Mouse (Mus musculus) neural tube, embryonic 15.5 days (tissue): ENCODE data around the gene Rerg. TPM values are rescaled to one million over a fixed set of nuclear protein-coding genes. Genes with fewer than 3 reads are reported as not detected.
A peak's percentile ranks its signal among the peaks of the same experiment; 100 is the strongest.

ENCODE experiments used
- ATAC-seq: fragments of 200-750 bp; cut with Nextera tagmentation; 2 replicates; pipeline ENCODE4 v1.8.0; 2017; ENCODE audit warnings: mild to moderate bottlenecking, moderate TSS enrichment, moderate library complexity; ENCODE audit not compliant: low FRiP score
- H3K27ac ChIP-seq: fragments of 300-500 bp; sonication (generic); replicated peaks from 2 replicates; pipeline ENCODE4 v1.5.1; 2015; ENCODE audit warnings: mild to moderate bottlenecking, inconsistent platforms
- H3K27me3 ChIP-seq: fragments of 300-500 bp; sonication (generic); replicated peaks from 2 replicates; pipeline ENCODE4 v1.6.1; 2015; ENCODE audit warnings: inconsistent platforms
- H3K36me3 ChIP-seq: fragments of 300-500 bp; sonication (generic); 2 replicates; pipeline ENCODE4 v1.6.1; 2015; ENCODE audit warnings: inconsistent platforms
- H3K4me1 ChIP-seq: fragments of 300-500 bp; sonication (generic); 2 replicates; pipeline ENCODE4 v1.6.1; 2015; ENCODE audit warnings: inconsistent platforms
- H3K4me2 ChIP-seq: fragments of 300-500 bp; sonication (generic); 2 replicates; pipeline ENCODE4 v1.6.1; 2015; ENCODE audit warnings: inconsistent platforms, mild to moderate bottlenecking, moderate library complexity
- H3K4me3 ChIP-seq: fragments of 300-500 bp; sonication (generic); replicated peaks from 2 replicates; pipeline ENCODE4 v1.5.1; 2015; ENCODE audit warnings: mild to moderate bottlenecking, inconsistent platforms
- H3K9ac ChIP-seq: fragments of 300-500 bp; sonication (generic); replicated peaks from 2 replicates; pipeline ENCODE4 v1.6.1; 2015; ENCODE audit warnings: mild to moderate bottlenecking, inconsistent platforms
- H3K9me3 ChIP-seq: fragments of 300-500 bp; sonication (generic); replicated peaks from 2 replicates; pipeline ENCODE4 v1.6.1; 2016; ENCODE audit warnings: inconsistent platforms
- WGBS: fragments of 180-500 bp; shearing (Covaris S2); methylation state at CpG from one replicate; pipeline ENCODE4 v1.1.7; 2015; ENCODE audit warnings: mixed read lengths; 5-methylcytosine and 5-hydroxymethylcytosine counted together
- polyA plus RNA-seq: library from polyadenylated mRNA; unstranded; fragments of >200 nt; fragmentation: Nextera tagmentation; extraction: Ambion mirVana; gene quantifications from 2 replicates; pipeline ENCODE4 v1.2.1, GENCODE M21; 2015

Gene Rerg
- polyA plus RNA-seq, 1 experiment from 2014 or later: 10.6 TPM

DNA sequence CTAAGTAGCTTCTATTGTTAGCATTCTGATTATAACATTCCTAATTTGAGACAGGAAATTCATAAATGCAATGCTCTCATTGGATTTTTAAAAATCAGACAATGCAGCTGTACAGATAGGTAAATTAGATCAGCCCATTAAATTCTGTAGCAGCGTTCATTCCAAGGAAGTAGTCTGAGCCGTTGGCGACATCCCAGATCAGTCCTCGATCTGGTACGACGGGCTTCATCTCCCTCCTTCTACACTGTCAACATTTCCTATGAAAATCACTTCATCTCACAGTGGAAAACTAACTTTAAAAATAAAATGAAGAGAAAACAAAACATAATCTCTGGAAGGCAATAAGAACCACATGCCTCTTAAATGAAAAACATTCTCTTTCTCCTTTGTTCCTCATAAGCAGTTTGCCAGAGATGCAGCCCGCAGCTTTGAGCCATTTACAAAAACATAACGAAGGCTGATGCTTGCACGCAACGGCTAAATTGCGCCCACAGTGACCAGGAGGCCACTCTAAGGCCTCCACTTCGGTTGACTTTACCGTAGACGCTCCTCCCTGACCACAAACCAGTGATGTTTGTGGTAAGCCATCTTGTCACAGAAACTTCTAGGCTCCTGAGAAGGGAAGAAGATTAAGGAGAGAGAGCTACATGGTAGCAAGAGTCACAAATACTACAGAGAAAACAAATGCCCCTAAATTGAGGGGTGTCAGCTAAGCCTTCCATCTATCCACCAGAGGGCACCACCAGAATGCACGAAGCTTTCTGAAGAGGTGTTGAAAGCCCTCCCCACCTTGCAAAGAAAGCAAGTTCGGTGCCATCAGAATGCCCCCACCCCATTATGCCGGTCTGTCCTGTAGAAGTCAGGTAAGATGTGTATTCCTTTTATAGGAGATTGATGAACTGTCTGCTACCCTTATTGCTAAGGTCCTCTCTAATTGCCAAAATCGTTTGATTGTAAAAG, 71.8 kb downstream of the Rerg start:
- Histone ChIP-seq H3K4me1 (0 out of 2 replicates have a peak, but pooled peaks cover 2% of the 10 kb centered on the region), H3K27me3 (no peaks in the 10 kb centered on the region), H3K4me3 (no peak overlapping the region), H3K4me2 (no peak overlapping the region), H3K9me3 (no peaks in the 10 kb centered on the region), H3K27ac (0 out of 2 replicates have a peak overlapping the region, but pooled peaks have one; percentile 5), H3K36me3 (no peaks in the 10 kb centered on the region), H3K9ac (no peak overlapping the region)
- no peak for ATAC-seq
- WGBS: 69% methylated on average over 18 of the region's 18 CpGs

DNA sequence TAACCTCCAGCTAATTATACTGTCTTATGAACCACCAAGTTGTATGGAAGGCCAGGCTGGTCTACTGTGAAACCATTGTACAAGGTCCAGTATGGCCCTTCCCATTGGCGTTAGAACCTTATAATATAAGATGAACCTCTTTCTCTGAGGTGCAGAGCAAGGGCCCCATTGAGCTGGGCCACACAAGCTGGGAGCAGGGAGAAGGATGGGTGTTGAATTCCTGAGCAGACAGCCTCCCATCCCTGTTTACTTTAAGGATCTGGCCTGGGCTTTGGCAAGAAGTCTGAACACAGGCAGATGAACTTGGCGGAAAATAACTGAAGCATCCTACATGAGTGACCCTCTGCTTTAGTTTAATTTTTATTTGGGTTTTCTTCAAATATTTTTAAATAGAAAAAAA, 75.8 kb downstream of the Rerg start:
- Histone ChIP-seq H3K4me1 (0 out of 2 replicates have a peak, but pooled peaks cover 2% of the 10 kb centered on the region), H3K9ac (no peak overlapping the region), H3K4me3 (no peak overlapping the region), H3K4me2 (no peak overlapping the region), H3K27me3 (no peaks in the 10 kb centered on the region), H3K36me3 (no peaks in the 10 kb centered on the region), H3K27ac (no peak overlapping the region), H3K9me3 (peaks cover 4% of the 10 kb centered on the region)
- no peak for ATAC-seq
- WGBS: 90% methylated on average over 2 of the region's 2 CpGs

DNA sequence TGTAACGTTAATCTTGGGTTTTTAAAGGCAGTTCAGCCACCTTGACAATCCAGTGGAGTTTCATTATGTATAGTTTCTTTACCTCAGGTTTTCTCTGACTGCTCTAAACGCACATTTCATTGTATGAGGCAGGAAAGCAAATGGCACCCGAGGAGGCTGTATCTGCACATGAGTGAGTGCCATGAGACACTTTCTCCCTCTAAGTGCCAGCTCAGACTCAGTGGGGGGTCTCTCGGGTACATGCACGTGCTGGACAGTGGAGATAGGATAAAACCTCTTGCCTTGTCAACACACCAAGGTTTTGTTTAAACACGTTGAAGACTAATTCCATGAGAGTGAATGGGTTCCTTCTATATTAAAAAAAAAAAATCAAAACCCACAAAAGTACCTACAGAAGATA, 81.8 kb downstream of the Rerg start:
- H3K4me3 ChIP-seq: no peak overlapping the region
- H3K4me1 ChIP-seq: no peaks in the 10 kb centered on the region
- H3K27me3 ChIP-seq: no peaks in the 10 kb centered on the region
- no peak overlapping the region for H3K4me2 ChIP-seq
- no peak overlapping the region for H3K9ac ChIP-seq
- no peaks in the 10 kb centered on the region for H3K36me3 ChIP-seq
- no peak for ATAC-seq
- WGBS: 58% methylated on average over 6 of the region's 6 CpGs
- 0 out of 2 replicates have a peak overlapping the region, but pooled peaks have one; percentile 1 for H3K27ac ChIP-seq
- H3K9me3 ChIP-seq: peaks cover 4% of the 10 kb centered on the region

DNA sequence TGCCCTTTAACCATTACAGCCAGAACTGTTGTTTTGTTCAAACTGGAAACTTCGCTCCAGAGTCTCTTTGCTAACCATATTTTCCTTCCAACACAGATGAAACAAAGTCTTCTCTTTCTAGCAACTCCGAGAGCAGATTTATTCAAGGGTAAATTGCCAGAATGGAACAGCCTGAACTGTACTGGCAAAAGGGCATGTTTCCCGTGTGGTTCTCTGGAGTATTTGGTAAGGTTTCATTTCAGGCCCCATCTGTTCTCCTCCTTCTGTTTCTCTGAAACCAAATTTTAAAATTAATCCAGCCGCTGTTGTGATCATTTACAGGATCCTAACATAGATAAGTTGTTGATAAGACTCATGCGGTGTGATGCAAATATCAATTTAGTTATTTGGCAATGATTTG, 82.3 kb downstream of the Rerg start:
- Histone ChIP-seq H3K4me3 (no peak overlapping the region), H3K27me3 (no peaks in the 10 kb centered on the region), H3K4me1 (no peaks in the 10 kb centered on the region), H3K27ac (0 out of 2 replicates have a peak overlapping the region, but pooled peaks have one; percentile 23), H3K36me3 (no peaks in the 10 kb centered on the region), H3K4me2 (no peak overlapping the region), H3K9ac (no peak overlapping the region), H3K9me3 (peaks cover 4% of the 10 kb centered on the region)
- 67% methylated on average over 5 of the region's 5 CpGs for WGBS
- ATAC-seq: no peak

DNA sequence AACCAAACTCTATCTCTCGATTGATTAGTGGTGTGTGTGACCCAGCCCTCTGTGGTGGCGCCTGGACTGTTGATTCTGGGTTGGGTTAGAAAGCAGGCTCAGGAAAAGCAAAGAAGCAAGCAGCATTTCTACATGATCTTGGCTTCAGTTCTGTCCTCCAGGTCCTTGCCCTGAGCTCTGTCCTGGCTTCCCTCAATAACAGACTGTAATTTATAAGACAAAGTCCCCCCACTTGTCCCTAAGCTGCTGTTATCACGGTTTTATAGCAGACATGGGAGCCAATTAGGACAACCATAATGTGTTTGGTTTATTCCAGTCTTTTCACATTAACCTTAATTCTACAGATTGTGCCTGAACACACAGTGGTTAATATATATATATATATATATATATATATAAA, 82.8 kb downstream of the Rerg start:
- H3K4me2 ChIP-seq: no peak overlapping the region
- ATAC-seq: no peak
- no peak overlapping the region for H3K27ac ChIP-seq
- no peaks in the 10 kb centered on the region for H3K4me1 ChIP-seq
- no peaks in the 10 kb centered on the region for H3K27me3 ChIP-seq
- peaks cover 4% of the 10 kb centered on the region for H3K9me3 ChIP-seq
- no peaks in the 10 kb centered on the region for H3K36me3 ChIP-seq
- WGBS: 75% methylated on average over 3 of the region's 3 CpGs
- no peak overlapping the region for H3K4me3 ChIP-seq
- H3K9ac ChIP-seq: no peak overlapping the region

DNA sequence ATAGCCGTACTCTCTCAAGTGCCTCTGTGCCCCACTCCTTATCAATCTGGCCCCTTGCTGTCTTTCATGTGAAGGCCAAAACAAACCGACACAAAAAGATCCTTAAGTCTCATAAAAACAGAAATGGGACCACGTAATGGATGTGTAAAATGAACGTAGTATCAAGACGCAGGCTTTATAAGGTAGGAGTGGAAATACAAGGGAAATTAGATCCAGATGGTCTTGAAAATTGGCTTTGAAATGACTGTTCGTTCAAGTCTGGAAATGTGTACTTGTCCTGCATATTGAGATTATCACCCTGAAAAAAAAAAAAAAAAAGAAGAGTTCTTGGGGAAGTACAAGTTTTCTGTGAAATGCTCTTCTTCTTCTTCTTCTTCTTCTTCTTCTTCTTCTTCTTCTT, 90.6 kb downstream of the Rerg start:
- H3K9ac ChIP-seq: no peak overlapping the region

DNA sequence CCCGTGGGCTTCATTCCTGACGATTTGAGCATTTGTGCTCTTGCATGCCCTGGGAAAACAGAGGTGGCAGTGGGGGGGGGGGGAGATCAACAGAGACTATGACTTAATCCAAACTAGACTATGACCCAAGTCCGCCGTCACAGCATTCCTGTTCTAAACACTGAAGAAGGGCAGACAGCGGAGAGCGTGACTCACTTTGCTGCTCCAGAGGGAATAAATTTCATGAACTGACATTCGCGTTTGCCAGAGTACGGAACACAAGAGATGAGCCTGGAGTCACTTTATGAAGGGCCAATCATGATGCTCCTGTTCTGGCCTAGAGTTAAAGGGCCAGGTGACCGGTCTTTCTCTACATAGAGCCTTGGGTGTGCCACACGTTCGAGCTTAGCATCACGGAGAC, 93.6 kb downstream of the Rerg start:
- H3K36me3 ChIP-seq: no peaks in the 10 kb centered on the region
- H3K9me3 ChIP-seq: no peaks in the 10 kb centered on the region
- no peaks in the 10 kb centered on the region for H3K4me1 ChIP-seq
- H3K4me3 ChIP-seq: no peak overlapping the region
- H3K27ac ChIP-seq: no peak overlapping the region
- H3K27me3 ChIP-seq: no peaks in the 10 kb centered on the region
- H3K9ac ChIP-seq: no peak overlapping the region
- no peak for ATAC-seq
- WGBS: 88% methylated on average over 13 of the region's 13 CpGs
- no peak overlapping the region for H3K4me2 ChIP-seq

More for the DNA sequence above, 90.6 kb downstream of the Rerg start:
- Histone ChIP-seq H3K4me2 (no peak overlapping the region), H3K4me1 (no peaks in the 10 kb centered on the region), H3K27ac (no peak overlapping the region), H3K27me3 (no peaks in the 10 kb centered on the region), H3K4me3 (no peak overlapping the region), H3K36me3 (no peaks in the 10 kb centered on the region), H3K9me3 (no peaks in the 10 kb centered on the region)
- WGBS: 82% methylated on average over 6 of the region's 6 CpGs
- ATAC-seq: no peak

DNA sequence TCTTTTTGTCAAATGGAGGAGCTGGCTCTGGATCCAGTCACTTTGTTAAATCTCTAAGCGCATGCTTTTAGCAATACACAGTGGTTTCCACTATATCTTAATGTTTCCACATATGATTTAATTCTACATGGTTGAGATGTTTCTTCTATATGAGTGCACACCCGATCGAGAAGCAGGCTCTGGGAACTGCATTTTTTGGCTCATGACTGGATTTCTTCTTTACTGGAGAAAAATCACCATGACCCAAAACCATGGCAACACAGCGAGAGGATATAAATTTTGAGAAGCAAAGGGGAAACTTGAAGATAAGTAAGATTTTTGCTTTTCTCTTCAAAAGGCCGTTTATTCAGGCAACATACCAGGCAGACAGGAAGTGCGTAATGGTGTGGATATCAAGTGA, 94.1 kb downstream of the Rerg start:
- H3K4me1 ChIP-seq: no peaks in the 10 kb centered on the region
- H3K27ac ChIP-seq: no peak overlapping the region
- H3K36me3 ChIP-seq: no peaks in the 10 kb centered on the region
- no peaks in the 10 kb centered on the region for H3K9me3 ChIP-seq
- H3K27me3 ChIP-seq: no peaks in the 10 kb centered on the region
- H3K4me2 ChIP-seq: no peak overlapping the region
- H3K4me3 ChIP-seq: no peak overlapping the region
- no peak overlapping the region for H3K9ac ChIP-seq
- no peak for ATAC-seq
- WGBS: 74% methylated on average over 6 of the region's 6 CpGs

DNA sequence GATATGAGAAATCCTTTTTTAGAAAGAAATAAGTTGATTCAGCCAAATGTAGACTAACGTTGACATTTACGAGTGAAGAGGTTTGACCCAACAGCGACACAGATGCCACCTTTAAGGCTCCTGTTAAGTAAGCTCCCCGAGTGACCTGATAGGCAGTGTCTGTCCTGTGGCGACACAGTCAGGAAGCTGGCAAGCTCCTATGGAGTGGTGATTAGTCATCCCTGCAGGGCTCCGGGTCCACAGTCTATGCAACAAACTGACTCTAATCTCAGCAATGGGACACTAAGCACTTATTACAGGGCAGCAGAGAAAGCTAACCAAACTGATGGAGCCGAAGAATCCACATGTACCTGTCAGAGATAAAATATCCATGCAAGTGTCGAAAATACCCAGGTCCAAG, 98.0 kb downstream of the Rerg start:
- H3K4me2 ChIP-seq: no peak overlapping the region
- no peaks in the 10 kb centered on the region for H3K27me3 ChIP-seq
- H3K27ac ChIP-seq: no peak overlapping the region
- H3K36me3 ChIP-seq: no peaks in the 10 kb centered on the region
- 73% methylated on average over 8 of the region's 8 CpGs for WGBS
- no peak overlapping the region for H3K9ac ChIP-seq
- ATAC-seq: no peak
- no peaks in the 10 kb centered on the region for H3K9me3 ChIP-seq
- no peak overlapping the region for H3K4me3 ChIP-seq
- H3K4me1 ChIP-seq: no peaks in the 10 kb centered on the region

DNA sequence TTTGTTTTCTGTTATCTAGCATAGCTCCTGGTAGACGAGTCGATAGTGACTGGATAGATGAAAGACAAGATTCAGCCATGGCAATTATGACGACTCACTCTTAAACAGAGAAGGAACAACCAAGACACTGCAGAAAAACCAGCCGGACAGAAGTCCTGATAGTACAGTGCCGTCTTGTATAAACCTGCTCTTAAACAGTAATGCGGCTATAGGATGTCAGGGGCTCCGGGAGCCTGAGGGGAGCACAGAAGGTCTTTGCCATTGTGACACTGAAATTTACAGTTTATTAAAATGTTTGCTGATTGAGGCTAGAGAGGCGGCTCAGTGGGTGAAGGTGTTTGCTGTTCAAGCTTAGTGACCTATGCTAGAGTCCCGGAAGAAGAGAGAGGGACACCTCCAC, 98.8 kb downstream of the Rerg start:
- Histone ChIP-seq H3K9me3 (no peaks in the 10 kb centered on the region), H3K4me3 (no peak overlapping the region), H3K27me3 (no peaks in the 10 kb centered on the region), H3K4me2 (no peak overlapping the region), H3K27ac (no peak overlapping the region), H3K9ac (no peak overlapping the region), H3K4me1 (no peaks in the 10 kb centered on the region), H3K36me3 (no peaks in the 10 kb centered on the region)
- no peak for ATAC-seq
- WGBS: 92% methylated on average over 9 of the region's 9 CpGs

DNA sequence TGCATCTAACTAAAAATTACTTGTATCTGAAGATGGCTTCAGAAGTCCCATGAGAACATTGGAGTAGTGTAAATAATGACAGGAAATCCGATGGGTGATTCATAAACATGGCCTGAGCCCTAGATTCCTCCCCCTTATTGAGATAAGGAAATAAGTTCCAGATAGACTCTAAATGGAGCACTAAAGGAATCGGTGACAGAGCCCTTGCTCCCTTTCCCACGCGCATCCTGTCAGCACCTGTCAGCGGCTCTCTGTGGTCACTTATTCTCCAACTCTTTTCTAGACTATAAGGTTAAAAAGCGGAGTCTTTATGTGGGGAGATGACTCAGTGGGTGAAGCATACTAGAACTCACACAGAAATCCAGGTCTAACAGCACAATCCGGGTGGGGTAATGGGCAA, 104.8 kb downstream of the Rerg start:
- no peak overlapping the region for H3K9ac ChIP-seq
- 79% methylated on average over 7 of the region's 7 CpGs for whole genome bisulfite sequencing
- H3K4me2 ChIP-seq: no peak overlapping the region
- H3K27me3 ChIP-seq: no peaks in the 10 kb centered on the region
- H3K4me3 ChIP-seq: no peak overlapping the region
- H3K9me3 ChIP-seq: no peaks in the 10 kb centered on the region
- no peak overlapping the region for H3K27ac ChIP-seq
- ATAC-seq: no peak
- peaks cover 12% of the 10 kb centered on the region for H3K4me1 ChIP-seq
- H3K36me3 ChIP-seq: no peaks in the 10 kb centered on the region

DNA sequence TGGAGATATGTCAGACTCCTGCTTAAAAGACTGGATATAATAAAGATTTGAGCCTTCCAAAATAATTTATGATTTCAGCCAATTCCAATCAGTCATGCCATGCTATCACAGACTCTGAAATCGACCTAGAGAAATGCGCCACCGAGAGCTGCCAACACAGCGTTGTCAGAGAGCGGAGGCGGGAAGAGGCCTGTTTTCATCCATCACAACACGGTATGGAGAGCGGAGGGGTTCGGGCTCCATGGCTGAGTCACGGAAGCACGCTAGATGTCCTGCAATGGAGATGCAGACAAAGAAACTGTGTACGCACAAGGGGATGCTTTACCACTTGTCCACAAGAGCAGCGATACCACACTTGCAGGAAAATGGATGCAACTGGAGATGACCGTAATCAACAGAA, 105.5 kb downstream of the Rerg start:
- H3K4me3 ChIP-seq: no peak overlapping the region
- no peak for ATAC-seq
- peaks cover 12% of the 10 kb centered on the region for H3K4me1 ChIP-seq
- 78% methylated on average over 14 of the region's 14 CpGs for WGBS
- no peaks in the 10 kb centered on the region for H3K27me3 ChIP-seq
- no peaks in the 10 kb centered on the region for H3K36me3 ChIP-seq
- H3K9me3 ChIP-seq: no peaks in the 10 kb centered on the region
- peak overlapping the region; percentile 54 for H3K27ac ChIP-seq
- H3K4me2 ChIP-seq: no peak overlapping the region
- H3K9ac ChIP-seq: no peak overlapping the region
